Mouse (Mus musculus) G1E-ER4 (cell line): ENCODE measurements around the gene Gpr107. TPM values are rescaled to one million over a fixed set of nuclear protein-coding genes. Genes with fewer than 3 reads are reported as not detected.

Experiments
- GATA1 ChIP-seq: IDR thresholded peaks from one replicate; pipeline ENCODE4 v1.8.0; 2012; ENCODE audit warnings: low read length, inconsistent platforms
- polyA plus RNA-seq: library from polyadenylated mRNA; stranded (reverse); fragments of >175 nt; gene quantifications from 2 replicates; pipeline ENCODE4 v1.2.3, GENCODE M21; 2012

The Gpr107 gene
- 7.7 and 8.7 TPM in 2 replicates for polyA plus RNA-seq

DNA sequence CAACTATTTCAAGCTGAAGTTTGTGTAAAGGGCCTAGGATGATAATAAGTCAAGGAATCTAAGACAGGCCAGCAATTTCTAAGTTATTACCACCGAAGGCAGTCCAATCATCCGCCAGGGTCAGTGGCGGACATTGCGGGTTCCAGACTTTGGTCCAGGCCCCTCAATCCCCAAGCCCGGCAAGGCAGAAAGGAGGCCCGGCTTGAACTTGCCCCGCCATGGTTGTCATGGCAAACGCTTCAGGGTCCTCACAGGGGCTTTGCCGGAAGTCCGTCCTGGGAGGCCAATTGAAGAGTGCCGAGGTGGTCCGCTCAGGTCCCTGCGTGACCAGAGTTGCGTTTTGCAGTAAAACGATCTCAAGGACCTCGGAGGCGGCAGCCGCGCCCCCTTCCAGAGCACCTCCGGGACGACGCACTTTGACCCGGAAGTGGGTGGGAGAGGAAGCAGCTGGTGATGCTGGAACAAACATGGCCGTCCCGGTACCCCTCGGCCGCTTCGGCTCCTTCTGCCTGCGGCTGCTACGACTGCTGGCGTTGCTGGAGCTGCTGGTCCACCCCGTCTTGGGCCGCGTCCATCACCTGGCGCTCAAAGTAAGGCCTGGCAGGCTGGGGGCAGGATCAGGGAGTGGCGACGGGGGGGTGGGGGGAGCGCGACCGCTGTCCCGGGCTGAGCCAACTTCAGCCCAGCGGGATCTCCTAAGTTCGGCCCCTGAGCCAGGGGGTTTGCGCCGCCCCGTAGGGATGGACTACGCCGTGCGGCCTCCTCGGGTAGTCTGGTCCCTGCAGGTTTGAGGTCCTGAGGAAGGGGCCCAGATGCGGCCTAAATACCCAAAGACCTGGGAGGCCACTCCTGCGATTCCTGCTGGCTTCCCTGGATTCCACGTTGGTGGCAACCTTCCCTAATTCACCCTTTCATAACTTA is at the start of gene Gpr107:
Gene Gpr107, plus strand, starts transcription at position 425 of the 921 bp plus-strand sequence.
- TF ChIP-seq GATA1, result no peak

DNA sequence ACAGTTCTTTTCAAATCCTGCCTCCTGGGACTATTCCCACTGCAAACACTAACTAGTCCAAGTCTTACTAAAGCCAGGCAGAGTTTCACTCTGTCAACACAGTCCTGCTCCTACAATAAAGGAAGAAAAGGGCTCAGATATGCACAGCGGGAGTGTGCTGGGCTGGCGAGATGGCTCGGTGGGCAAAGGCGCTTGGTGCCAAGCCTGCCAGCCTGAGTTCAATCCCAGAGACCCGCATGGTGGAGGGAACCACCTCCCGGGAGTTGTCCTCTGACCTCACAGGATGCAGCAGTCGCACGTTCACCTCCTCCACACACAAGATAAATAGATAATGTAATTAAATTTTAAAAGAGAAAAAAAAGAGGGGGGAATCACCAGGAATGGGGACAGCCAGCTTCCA is 48.8 kb upstream of the Gpr107 start:
- no peak for TF ChIP-seq GATA1

DNA sequence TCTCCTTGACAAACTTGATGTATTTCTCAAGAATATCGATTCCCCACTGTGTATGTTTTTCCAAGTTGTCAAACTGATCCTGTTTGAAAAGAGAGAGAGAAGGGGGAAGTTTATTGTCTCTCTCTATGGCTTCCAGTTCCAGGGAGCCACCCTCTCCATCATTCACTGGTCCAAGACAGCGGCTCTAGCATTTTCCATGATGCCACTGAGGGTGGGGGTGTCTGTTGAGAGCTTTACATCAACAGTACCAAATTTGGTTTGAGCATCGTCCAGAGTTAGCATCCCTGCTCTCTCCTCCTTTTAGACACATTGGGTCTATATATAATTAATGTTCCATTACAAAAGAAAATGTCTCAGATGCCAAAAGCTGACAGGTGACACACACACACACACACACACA is 46.8 kb upstream of the Gpr107 start:
- no peak for TF ChIP-seq GATA1

DNA sequence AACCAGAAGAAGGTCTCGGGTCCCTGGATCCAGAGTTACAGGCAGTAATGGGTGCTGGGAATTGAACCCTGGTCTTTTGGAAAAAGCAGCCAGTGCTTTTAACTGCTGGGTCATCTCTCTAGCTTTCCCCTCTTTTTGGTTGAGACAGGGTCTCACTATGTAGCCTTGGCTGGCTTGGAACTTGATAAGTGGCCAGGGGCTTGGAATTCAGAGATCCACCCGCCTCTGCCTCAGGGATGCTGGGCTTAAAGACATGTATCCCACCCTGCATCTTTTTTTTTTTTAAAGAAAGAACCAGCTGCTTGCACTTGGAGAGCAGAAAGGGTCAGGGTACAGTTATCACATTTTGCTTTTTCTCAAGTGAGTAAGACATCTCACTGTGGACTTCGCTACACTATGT is 46.1 kb upstream of the Gpr107 start:
- TF ChIP-seq GATA1, result no peak

DNA sequence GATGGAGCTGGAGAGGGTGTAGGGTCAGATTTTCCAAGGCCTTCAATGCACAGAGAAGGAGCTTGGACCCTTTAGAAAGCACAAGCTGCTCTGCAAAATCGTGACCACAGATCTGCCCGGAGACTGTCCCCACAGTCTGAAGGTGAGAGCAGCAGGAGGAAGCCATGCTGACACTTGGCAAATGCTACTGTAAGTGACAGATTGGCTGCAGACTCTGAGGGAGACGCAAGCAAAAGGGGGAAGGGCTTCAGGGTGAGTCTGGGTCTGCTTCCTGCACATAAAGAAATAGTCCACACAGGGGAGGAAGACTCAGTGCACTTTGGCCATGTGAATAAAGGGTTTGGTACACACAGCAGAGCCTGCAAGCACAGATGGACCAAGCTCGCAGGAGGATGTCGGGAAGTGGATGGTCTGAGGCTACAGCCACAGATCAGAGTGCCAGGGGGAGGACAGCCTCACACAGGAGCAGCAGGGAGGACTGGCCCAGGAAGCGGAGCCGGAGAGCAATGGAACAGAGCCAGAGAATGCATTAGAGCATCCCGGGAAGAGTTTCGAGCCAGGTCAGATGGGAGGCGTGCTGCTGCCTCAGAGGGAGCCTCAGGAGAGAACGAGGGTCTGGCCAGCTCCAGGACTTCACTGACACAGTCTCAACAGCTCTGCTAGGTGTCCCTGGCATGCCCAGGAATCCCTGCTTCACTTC is 45.3 kb upstream of the Gpr107 start:
- TF ChIP-seq GATA1, result no peak

DNA sequence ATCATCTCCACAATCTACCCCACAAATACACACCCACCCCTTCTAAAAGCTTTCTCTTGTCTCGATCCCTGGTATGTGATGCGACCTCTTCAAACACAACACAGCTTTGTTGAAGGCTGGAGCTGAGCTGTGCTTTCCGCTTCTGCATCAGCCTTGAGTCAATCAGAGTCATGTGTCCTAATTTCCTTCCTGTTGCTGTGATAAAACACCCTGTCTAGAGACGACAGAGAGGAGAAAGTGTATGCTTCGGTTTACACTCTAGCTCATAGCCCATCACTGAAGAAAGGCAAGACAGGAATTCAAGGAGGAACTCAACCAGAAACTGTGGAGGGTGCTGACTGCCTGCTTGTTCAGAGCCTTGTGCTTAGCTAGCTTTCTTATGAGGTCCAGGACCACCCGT is 43.9 kb upstream of the Gpr107 start:
- no peak for TF ChIP-seq GATA1

DNA sequence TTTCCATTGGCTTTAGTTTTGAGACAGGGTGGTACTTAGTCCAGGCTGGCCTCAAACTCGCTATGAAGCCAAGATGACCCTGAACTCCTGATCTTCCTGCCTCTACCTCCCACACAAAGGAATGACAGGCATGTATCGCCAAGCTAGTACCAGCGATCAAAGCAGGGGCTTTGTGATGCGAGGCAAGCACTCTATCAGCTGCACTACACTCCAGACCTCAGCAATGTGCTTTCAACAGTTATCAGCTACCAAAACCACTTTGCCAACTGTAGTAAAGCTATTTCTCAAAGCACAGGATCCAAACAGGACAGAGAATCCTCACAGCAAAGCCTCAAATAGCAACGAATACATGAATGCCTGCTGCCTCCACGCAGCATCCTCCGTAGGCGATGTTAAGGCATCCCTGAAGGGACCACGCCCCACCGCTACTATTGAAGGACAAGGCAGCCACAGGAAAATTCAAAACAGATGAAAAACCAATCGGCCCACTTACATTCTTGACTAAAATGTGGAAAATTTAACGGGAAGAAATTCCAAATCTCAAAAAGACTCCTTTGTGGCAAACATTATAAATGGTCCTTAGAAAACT is 42.1 kb upstream of the Gpr107 start:
- TF ChIP-seq GATA1, result no peak

DNA sequence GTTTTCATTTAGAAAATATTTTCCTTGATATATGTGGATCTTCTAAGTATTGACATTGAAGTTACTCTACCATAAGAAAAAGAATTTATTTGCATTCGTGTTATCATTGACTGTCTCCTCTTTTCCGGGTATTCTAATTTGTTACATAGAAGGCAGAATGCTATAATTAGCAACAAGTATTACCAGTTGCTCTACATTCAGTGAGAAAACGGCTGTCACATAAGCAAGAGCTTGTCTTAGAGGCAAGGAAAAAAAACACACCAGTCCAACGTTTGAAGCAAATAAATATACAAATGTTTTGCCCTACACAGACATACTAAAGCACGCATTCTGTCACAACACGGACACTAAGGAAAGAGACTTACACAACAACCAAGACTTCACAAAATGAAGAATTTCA is 40.4 kb upstream of the Gpr107 start:
- no peak for TF ChIP-seq GATA1

DNA sequence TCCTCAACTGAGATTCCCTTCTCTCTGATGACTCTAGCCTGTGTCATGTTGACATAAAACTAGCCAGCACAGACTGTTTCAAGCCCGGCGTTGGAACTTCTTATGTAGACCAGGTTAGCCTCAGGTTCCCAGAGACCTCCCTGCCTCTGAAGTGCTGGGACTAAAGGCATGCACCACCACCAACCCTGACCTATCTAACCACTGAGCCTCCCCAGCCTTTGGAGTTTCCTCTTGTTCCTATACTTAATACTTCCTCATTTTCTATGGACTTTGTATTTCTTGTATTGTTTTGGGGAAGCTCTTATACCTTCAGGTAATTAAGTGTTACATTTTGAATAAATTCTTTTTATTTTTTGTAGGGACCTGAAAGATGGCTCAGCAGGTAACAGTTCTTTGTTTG is 37.9 kb upstream of the Gpr107 start:
- TF ChIP-seq GATA1, result no peak

DNA sequence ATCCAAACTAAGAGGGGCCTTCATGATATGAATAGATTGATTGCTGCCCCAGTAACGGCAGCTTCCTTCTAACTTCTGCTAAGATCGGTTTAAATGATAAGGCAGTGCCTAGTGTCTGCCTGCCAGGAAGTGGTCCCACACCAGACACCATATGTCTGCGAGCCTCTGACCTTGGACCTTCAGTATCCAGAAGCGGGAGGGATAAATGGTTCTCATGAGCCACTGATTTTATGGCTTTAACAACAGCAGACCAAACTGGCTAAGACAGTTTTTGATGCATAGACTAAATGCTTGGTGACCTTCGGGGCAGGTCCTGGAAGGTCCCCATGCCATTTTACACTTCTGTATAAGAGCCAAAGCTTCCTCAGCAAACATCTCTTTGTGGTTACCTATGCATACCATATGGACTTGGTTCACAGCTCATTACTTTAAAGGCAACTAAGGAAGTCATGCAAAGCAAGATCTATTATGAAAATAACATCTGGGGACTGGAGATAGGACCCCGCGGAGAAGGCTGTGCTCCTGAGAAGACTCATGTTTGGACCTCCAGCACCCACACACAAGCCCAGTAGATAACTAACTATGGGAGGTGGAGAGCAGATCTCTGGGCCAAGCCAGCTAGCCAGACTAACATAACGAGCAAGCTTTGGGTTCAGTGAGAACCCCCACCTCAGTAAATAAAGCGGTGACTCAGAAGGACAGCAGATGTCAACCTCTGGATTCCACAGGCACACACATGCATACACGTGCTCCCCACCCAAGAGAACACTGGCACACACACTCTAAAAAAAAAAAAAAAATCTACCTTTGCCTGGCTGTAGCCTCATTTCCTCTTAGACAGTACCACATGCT is 36.8 kb upstream of the Gpr107 start:
- peak; percentile 47 for TF ChIP-seq GATA1

DNA sequence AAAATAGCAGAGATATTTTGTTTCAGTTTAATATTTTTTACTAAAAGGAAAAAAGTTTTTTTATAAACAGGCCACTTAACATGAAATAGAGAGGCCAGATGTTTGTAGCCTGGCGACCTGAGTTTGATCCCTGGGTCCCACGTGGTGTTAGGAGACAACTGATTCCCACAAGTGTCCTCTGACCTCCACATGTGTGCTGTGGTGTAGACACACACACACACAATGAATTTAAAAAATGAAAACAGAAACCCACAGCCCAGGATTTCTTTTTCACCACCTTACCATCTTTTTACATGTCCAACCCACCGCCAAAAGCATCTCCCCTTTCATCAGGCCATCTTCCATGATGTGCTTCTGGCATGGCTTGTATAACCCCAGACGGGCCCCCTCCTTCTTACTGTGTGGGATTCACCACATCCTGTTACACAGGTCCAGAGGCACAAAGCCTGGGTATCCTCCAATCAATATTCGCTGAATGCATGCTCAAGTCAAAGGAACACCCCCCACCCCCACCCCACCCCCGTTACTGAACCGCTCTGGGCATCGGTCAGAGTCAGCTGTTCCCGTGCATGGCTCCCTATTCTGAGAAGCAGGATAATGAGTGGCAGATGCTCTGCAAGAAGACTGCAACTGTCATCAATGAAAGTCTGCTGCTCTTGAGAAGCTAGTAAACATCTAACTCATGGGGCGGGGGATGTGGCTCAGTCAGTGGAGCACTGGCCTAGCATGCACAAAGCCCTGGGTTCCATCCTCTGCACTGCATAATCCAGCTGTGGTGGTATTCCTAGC is 36.0 kb upstream of the Gpr107 start:
- no peak for TF ChIP-seq GATA1

DNA sequence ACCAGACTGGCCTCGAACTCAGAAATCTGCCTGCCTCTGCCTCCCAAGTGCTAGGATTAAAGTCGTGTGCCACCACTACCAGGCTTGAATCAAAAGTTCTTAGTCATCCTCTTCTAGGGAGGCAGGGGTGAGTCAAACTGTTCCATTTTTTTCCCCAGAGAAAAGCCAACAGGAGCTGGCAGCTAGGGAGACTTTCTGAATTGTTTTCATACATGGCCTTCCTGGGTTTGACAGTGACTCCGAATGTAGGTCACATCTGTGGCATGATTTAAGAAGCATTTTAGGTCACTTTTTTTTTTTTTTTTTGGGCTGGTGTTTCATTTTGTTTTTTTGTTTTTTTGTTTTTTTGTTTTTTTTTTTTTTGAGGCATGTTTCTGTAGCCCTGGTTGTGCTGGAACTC is 33.9 kb upstream of the Gpr107 start:
- TF ChIP-seq GATA1, result no peak

DNA sequence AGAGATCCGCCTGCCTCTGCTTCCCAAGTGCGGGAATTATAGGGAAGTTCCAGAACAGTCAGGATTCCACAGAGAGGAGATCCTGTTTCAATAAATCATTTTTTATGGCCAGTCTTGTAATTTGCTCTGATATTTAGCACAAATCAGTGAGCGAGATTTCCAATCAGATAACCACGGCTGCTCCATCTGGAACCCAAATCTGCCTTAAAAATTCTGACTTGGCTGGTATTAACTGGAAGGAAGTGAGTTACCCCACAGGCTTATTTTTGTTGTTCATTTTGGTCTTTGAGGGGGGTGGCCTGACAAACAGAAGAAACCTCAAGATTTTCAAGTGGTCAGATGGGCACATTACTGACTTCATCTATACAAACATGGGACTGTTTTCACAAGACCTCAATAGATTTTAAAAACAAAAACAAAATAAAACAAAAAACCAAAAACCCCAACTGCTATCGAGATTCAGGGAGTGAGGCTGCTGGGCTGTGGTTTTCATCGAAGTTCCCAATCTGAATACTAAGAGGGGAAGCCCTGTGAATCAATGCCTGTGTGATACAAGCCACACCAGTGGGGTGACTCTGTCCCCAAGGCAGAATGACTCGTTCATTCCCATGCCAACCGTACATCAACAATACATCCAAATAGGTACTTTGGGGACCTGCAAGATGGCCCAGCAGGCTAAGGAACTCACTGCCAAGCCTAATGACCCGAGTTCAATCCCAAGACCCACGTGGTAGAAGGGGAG is 33.3 kb upstream of the Gpr107 start:
- no peak for TF ChIP-seq GATA1

DNA sequence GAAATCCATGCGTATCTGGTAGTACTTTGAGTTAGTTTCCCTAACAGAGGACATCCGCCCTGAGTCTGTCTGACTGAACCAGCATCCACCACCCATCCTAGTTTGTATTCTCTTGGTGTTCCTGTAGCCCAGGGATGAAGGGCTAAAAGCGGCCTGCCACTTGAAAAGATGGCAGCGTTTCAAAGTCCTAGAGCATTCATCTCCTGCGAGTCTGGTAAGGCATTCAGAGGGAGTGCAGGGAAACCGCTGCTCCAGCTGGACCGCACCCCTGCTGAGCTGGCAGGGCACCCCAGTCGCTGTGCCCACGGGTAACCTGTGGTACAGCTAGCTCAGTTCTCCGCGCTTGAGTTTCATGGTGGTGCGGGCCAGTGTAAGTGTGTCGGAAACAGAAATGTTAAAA is 32.3 kb upstream of the Gpr107 start:
- no peak for TF ChIP-seq GATA1
